Mouse (Mus musculus) heart, adult 9 months (tissue): Measurements from ENCODE around the gene Fam171a1.

Source experiments
- DNase-seq, 2 experiments: peaks; one replicate each; pipeline ENCODE4 v3.0.0; 2022; ENCODE audit warnings: low spot score in 2 of 2

Gene Fam171a1

DNA sequence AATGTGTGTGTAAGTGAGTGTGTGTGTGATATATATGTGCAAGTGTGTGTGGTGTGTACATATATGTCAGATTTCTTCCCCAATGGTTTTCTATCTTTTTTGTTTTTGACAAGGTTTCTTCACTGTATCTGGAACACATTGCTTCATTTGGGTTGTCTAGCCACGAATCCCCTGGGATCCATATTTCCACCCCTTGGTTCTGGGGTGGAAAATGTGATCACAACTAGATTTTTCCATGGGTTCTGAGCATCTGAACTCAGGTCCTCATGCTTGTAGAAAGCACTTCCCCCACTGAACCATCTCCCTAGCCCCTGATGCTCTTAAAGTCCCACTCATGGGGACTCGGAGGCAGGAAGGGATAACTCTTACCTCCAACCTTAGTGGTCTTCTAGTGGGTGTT lies 159.3 kb downstream of the Fam171a1 start:
- DNase-seq: no peak

DNA sequence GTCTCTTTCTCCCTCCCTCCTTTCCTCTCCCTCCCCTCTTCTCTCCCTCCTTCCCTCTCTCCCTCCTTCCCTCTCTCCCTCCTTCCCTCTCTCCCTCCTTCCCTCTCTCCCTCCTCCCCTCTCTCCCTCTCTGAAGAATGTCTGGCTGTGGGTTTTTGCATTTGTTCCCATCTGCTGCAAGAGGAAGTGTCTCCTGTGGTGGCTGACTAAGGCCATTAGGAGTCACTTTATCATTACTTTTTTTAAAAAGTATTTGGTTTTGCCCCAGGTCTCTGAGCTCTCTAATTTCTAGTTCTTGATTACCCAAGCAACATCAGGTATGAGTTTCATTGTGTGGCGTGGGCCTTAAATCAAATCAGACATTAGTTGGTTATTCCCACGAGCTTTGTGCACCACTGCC lies 162.1 kb downstream of the Fam171a1 start:
- no peak for DNase-seq
